Mouse (Mus musculus) stomach, embryonic 15.5 days (tissue): ENCODE data around the gene Nat10. TPM values are rescaled to one million over a fixed set of nuclear protein-coding genes. Genes with fewer than 3 reads are reported as not detected.

Source experiments
- ATAC-seq: fragments of 200-750 bp; cut with Nextera tagmentation; 2 replicates; pipeline ENCODE4 v1.8.0; 2017; ENCODE audit warnings: low read depth, moderate number of reproducible peaks, moderate TSS enrichment; ENCODE audit not compliant: insufficient read depth, low FRiP score
- H3K27ac ChIP-seq: fragments of 300-500 bp; sonication (generic); 2 replicates; pipeline ENCODE4 v1.5.1; 2015; ENCODE audit warnings: mild to moderate bottlenecking, inconsistent platforms
- H3K27me3 ChIP-seq: fragments of 300-500 bp; sonication (generic); replicated peaks from 2 replicates; pipeline ENCODE4 v1.6.1; 2015; ENCODE audit warnings: inconsistent platforms
- H3K36me3 ChIP-seq: fragments of 300-500 bp; sonication (generic); 2 replicates; pipeline ENCODE4 v1.6.1; 2015; ENCODE audit warnings: inconsistent platforms
- H3K4me1 ChIP-seq: fragments of 300-500 bp; sonication (generic); 2 replicates; pipeline ENCODE4 v1.6.1; 2015; ENCODE audit warnings: inconsistent platforms
- H3K4me2 ChIP-seq: fragments of 300-500 bp; sonication (generic); 2 replicates; pipeline ENCODE4 v1.6.1; 2015; ENCODE audit warnings: mild to moderate bottlenecking, inconsistent platforms
- H3K4me3 ChIP-seq: fragments of 300-500 bp; sonication (generic); replicated peaks from 2 replicates; pipeline ENCODE4 v1.5.1; 2015; ENCODE audit warnings: inconsistent platforms
- H3K9ac ChIP-seq: fragments of 300-500 bp; sonication (generic); 2 replicates; pipeline ENCODE4 v1.6.1; 2015; ENCODE audit warnings: inconsistent platforms
- H3K9me3 ChIP-seq: fragments of 300-500 bp; sonication (generic); 2 replicates; pipeline ENCODE4 v1.6.1; 2016; ENCODE audit warnings: inconsistent platforms
- WGBS: fragments of 180-500 bp; shearing (Covaris S2); methylation state at CpG from one replicate; pipeline ENCODE4 v1.1.7; 2015; 5-methylcytosine and 5-hydroxymethylcytosine counted together
- polyA plus RNA-seq: library from polyadenylated mRNA; unstranded; fragments of >200 nt; fragmentation: Nextera tagmentation; extraction: Ambion mirVana; gene quantifications from 2 replicates; pipeline ENCODE4 v1.2.1, GENCODE M21; 2015

Gene Nat10
- 25.0 and 27.6 TPM in 2 replicates for polyA plus RNA-seq

- Histone ChIP-seq H3K36me3 (peaks cover 17% of the 10 kb centered on the region), H3K9me3 (no peaks in the 10 kb centered on the region), H3K9ac (peak within 1 kb of the TSS; percentile 61), H3K4me3 (peak within 1 kb of the TSS; percentile 89), H3K27me3 (no peaks in the 10 kb centered on the region), H3K27ac (peak within 1 kb of the TSS; percentile 82), H3K4me1 (peaks cover 9% of the 10 kb centered on the region), H3K4me2 (peak within 1 kb of the TSS; percentile 78)
- WGBS: under 1% methylated on average over 47 of the region's 47 CpGs
- ATAC-seq: peak; percentile 94
These were observed at the start of gene Nat10 for GRCm38 (mm10) chr2:103760906-103761716. Gene Nat10 (minus strand): TSS chr2:103761270.

- no peak for ATAC-seq
- H3K4me3 ChIP-seq: no peak overlapping the region
- H3K9me3 ChIP-seq: no peaks in the 10 kb centered on the region
- H3K27me3 ChIP-seq: no peaks in the 10 kb centered on the region
- 79% methylated on average over 6 of the region's 6 CpGs for WGBS
- H3K36me3 ChIP-seq: no peaks in the 10 kb centered on the region
- H3K4me1 ChIP-seq: no peaks in the 10 kb centered on the region
- H3K4me2 ChIP-seq: no peak overlapping the region
- no peak overlapping the region for H3K9ac ChIP-seq
- no peak overlapping the region for H3K27ac ChIP-seq
These were observed 49.3 kb upstream of the Nat10 start for GRCm38 (mm10) chr2:103810412-103810811.

GRCm38 (mm10) chr2:103808466-103808865, 47.4 kb upstream of the Nat10 start:
- H3K9me3 ChIP-seq: no peaks in the 10 kb centered on the region
- H3K27me3 ChIP-seq: no peaks in the 10 kb centered on the region
- no peaks in the 10 kb centered on the region for H3K36me3 ChIP-seq
- H3K4me1 ChIP-seq: no peaks in the 10 kb centered on the region
- no peak for ATAC-seq
- H3K27ac ChIP-seq: no peak overlapping the region
- no peak overlapping the region for H3K4me3 ChIP-seq
- no peak overlapping the region for H3K4me2 ChIP-seq
- H3K9ac ChIP-seq: no peak overlapping the region

GRCm38 (mm10) chr2:103803770-103804530, 42.9 kb upstream of the Nat10 start:
- Histone ChIP-seq H3K4me2 (no peak overlapping the region), H3K4me3 (no peak overlapping the region), H3K36me3 (no peaks in the 10 kb centered on the region), H3K9ac (no peak overlapping the region), H3K9me3 (no peaks in the 10 kb centered on the region), H3K27ac (no peak overlapping the region), H3K4me1 (no peaks in the 10 kb centered on the region), H3K27me3 (no peaks in the 10 kb centered on the region)
- no peak for ATAC-seq
- WGBS: 71% methylated on average over 5 of the region's 5 CpGs

GRCm38 (mm10) chr2:103802422-103802821, 41.4 kb upstream of the Nat10 start:
- H3K9ac ChIP-seq: no peak overlapping the region
- WGBS: 86% methylated on average over 1 of the region's 1 CpGs
- no peaks in the 10 kb centered on the region for H3K9me3 ChIP-seq
- H3K27ac ChIP-seq: no peak overlapping the region
- H3K27me3 ChIP-seq: no peaks in the 10 kb centered on the region
- no peak overlapping the region for H3K4me2 ChIP-seq
- H3K36me3 ChIP-seq: no peaks in the 10 kb centered on the region
- H3K4me3 ChIP-seq: no peak overlapping the region
- H3K4me1 ChIP-seq: peaks cover 5% of the 10 kb centered on the region; the same call in 1 of the 2 replicates
- ATAC-seq: no peak

GRCm38 (mm10) chr2:103797491-103798009, 36.5 kb upstream of the Nat10 start, which contains the start of gene Caprin1:
Gene Caprin1 (minus strand): TSS chr2:103797649.
- H3K27ac ChIP-seq: peak within 1 kb of the TSS; percentile 99
- ATAC-seq: peak; percentile 94
- H3K4me1 ChIP-seq: peaks cover 8% of the 10 kb centered on the region; the same call in 1 of the 2 replicates
- H3K9me3 ChIP-seq: no peaks in the 10 kb centered on the region
- under 1% methylated on average over 30 of the region's 33 CpGs for WGBS
- peaks cover 8% of the 10 kb centered on the region; the same call in 1 of the 2 replicates for H3K36me3 ChIP-seq
- peak within 1 kb of the TSS; percentile 90 for H3K4me3 ChIP-seq
- H3K27me3 ChIP-seq: no peaks in the 10 kb centered on the region
- peak within 1 kb of the TSS; percentile 60 for H3K4me2 ChIP-seq
- H3K9ac ChIP-seq: peak within 1 kb of the TSS; percentile 99

- Histone ChIP-seq H3K27ac (peak overlapping the region; percentile 99), H3K9me3 (no peaks in the 10 kb centered on the region), H3K36me3 (peaks cover 8% of the 10 kb centered on the region; the same call in 1 of the 2 replicates), H3K27me3 (no peaks in the 10 kb centered on the region), H3K4me1 (peaks cover 8% of the 10 kb centered on the region; the same call in 1 of the 2 replicates), H3K4me2 (peak overlapping the region; percentile 60), H3K9ac (peak overlapping the region; percentile 99), H3K4me3 (peak overlapping the region; percentile 90)
- ATAC-seq: peak; percentile 58
- WGBS: under 1% methylated on average over 51 of the region's 72 CpGs
These were observed 35.9 kb upstream of the Nat10 start for GRCm38 (mm10) chr2:103796861-103797466.

- H3K4me1 ChIP-seq: peaks cover 8% of the 10 kb centered on the region; the same call in 1 of the 2 replicates
- under 1% methylated on average over 42 of the region's 42 CpGs for WGBS
- peaks cover 8% of the 10 kb centered on the region; the same call in 1 of the 2 replicates for H3K36me3 ChIP-seq
- peak overlapping the region; percentile 90 for H3K4me3 ChIP-seq
- H3K27me3 ChIP-seq: no peaks in the 10 kb centered on the region
- ATAC-seq: peak; percentile 41
- H3K27ac ChIP-seq: peak overlapping the region; percentile 99
- no peaks in the 10 kb centered on the region for H3K9me3 ChIP-seq
- H3K9ac ChIP-seq: peak overlapping the region; percentile 99
- peak overlapping the region; percentile 59 for H3K4me2 ChIP-seq
These were observed 35.3 kb upstream of the Nat10 start for GRCm38 (mm10) chr2:103796211-103796860.

- Histone ChIP-seq H3K9ac (peak overlapping the region; percentile 99), H3K4me1 (peaks cover 11% of the 10 kb centered on the region), H3K27ac (peak overlapping the region; percentile 99), H3K9me3 (no peaks in the 10 kb centered on the region), H3K4me3 (peak overlapping the region; percentile 90), H3K4me2 (peak overlapping the region; percentile 59), H3K27me3 (no peaks in the 10 kb centered on the region), H3K36me3 (peaks cover 9% of the 10 kb centered on the region)
- peak; percentile 78 for ATAC-seq
- WGBS: under 1% methylated on average over 11 of the region's 11 CpGs
These were observed 34.8 kb upstream of the Nat10 start for GRCm38 (mm10) chr2:103795843-103796210.

- Histone ChIP-seq H3K4me1 (peaks cover 11% of the 10 kb centered on the region), H3K9me3 (no peaks in the 10 kb centered on the region), H3K27me3 (no peaks in the 10 kb centered on the region), H3K27ac (no peak overlapping the region), H3K9ac (no peak overlapping the region), H3K4me3 (no peak overlapping the region), H3K36me3 (peaks cover 14% of the 10 kb centered on the region), H3K4me2 (no peak overlapping the region)
- ATAC-seq: no peak
- 97% methylated on average over 1 of the region's 1 CpGs for WGBS
These were observed 30.9 kb upstream of the Nat10 start for GRCm38 (mm10) chr2:103792009-103792408.

GRCm38 (mm10) chr2:103785735-103786134, 24.7 kb upstream of the Nat10 start:
- H3K27me3 ChIP-seq: no peaks in the 10 kb centered on the region
- H3K4me2 ChIP-seq: no peak overlapping the region
- no peaks in the 10 kb centered on the region for H3K9me3 ChIP-seq
- H3K27ac ChIP-seq: no peak overlapping the region
- peaks cover 9% of the 10 kb centered on the region for H3K36me3 ChIP-seq
- H3K9ac ChIP-seq: no peak overlapping the region
- 93% methylated on average over 1 of the region's 1 CpGs for WGBS
- H3K4me3 ChIP-seq: no peak overlapping the region
- peaks cover 3% of the 10 kb centered on the region; the same call in 1 of the 2 replicates for H3K4me1 ChIP-seq
- no peak for ATAC-seq
